Mouse (Mus musculus) right cerebral cortex, postnatal 4 days (tissue): ENCODE results near the gene Lrrc26.
"Not testable (repeated sequence)": the region's sequence is repeated elsewhere in the genome, so short reads cannot be mapped to it uniquely, and the experiment has no call there.

Experiments used
- DNase-seq: peaks from one replicate; pipeline ENCODE4 v3.0.0-alpha.2; 2022

Gene Lrrc26

GRCm38 (mm10) chr2:25289651-25290050 lies at the start of gene Lrrc26:
Gene Lrrc26, plus strand, starts transcription at chr2:25289915.
- DNase-seq: no peak

DNA sequence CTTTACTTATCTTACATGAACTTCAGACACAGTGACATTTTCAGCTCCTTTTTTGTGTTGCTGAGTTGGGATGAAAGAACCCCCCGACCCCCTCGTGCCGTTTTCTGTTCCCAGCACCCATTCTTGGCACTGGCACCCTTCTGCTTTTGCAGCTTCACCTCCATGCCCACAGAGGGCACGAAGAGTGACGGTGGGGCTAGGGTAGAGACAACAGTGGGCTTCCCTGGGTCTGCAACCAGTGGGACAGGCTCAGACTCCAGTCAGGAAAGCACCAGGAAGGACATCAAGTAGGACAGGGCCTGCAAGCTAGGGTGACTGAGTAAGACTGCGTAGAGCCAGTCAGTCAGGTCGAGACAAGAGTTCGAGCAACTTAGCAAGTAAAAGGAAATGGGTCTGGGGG lies 49.4 kb upstream of the Lrrc26 start:
- no peak for DNase-seq

DNA sequence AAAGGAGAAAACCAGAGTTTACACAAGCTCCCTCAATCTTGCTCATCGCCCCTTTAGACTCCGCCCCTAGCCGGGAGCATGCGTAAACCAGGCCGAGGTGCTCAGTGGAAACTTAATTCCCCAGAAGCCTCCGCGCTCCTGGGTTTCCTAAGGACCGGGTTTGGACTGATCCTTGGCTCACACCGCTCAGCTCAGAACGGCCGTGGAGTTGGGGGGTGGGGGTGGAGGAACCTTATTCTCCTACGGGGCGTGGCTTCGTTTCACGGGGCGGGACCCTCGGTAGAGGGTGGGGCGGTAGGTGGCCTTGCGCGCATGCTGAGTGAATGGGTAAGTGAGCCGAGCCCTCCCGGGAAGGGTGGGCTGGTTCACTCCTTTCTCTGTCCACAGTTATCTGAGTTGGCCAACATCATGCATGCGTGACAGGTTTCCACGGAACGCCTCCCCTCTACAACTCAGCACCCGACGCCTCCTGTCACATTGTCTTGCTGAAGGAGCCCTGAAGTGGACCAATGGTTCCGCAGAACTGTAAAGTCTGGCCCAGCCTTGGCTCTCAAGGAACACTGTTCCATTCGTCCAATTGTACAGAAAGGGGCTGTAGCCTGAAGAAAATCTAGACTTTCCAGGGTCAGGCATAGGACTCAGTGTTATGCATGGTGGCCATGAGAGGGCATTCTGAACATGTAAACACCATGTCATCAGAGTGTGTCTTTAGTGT lies 48.8 kb upstream of the Lrrc26 start:
- DNase-seq: peak; percentile 71

GRCm38 (mm10) chr2:25241438-25241775 lies 48.3 kb upstream of the Lrrc26 start:
- DNase-seq: no peak

DNA sequence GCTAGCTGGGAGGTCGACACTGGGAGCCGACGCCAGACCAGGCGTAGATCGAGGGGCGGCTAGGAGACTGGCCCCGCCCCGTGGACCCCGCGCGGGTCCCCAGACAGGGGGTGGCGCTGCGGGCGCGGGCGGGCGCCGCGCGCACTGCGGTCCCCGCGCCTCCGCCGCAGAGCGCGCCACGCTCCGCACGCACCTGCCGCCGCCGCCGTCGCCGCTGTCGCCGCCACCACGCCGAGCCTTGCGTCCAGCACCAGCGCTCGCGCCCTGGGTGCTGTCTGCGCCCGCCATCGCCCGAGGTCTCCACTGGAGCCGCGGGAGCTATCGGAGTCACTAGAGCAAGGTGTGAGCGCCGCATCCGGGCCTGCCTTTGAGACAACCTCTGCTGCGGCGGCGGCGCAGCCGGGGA lies 47.6 kb upstream of the Lrrc26 start, which contains the start of the genes Rnf208 and Cysrt1:
Gene Rnf208, plus strand, starts transcription at position 155 of the 406 bp plus-strand sequence.
Gene Cysrt1, minus strand, starts transcription at position 352 of the 406 bp plus-strand sequence.
- peak; percentile 58 for DNase-seq

DNA sequence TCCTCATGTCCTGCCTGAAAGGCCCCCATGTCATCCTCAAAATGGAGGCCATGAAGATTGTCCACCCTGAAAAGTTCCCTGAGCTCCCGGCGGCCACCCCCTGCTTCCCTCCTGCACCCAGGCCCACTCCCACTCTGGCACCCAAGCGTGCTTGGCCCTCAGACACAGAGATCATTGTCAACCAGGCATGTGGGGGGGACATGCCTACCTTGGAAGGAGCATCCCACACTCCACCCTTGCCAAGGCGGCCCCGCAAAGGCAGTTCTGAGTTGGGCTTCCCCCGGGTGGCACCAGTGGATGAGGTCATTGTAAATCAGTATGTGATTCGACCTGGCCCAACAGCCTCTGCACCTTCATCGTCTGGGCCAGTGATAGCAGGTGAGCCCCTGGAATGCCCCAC lies 46.4 kb upstream of the Lrrc26 start:
- DNase-seq: no peak

- no peak for DNase-seq
Observed at GRCm38 (mm10) chr2:25244144-25244543, 45.6 kb upstream of the Lrrc26 start.

GRCm38 (mm10) chr2:25246183-25247072 lies 43.3 kb upstream of the Lrrc26 start, which contains the start of gene AL732309.1:
Gene AL732309.1, minus strand, starts transcription at chr2:25246863.
- DNase-seq: no peak

GRCm38 (mm10) chr2:25252331-25252730 lies 37.4 kb upstream of the Lrrc26 start:
- DNase-seq: no peak

- peak; percentile 90 for DNase-seq
Observed at GRCm38 (mm10) chr2:25255284-25255779, 34.4 kb upstream of the Lrrc26 start, which contains the start of gene Tmem203. Gene Tmem203, plus strand, starts transcription at chr2:25255439.

- DNase-seq: not testable (repeated sequence)
Observed at GRCm38 (mm10) chr2:25256443-25257109, 33.1 kb upstream of the Lrrc26 start.

GRCm38 (mm10) chr2:25257250-25257649 lies 32.5 kb upstream of the Lrrc26 start:
- DNase-seq: not testable (repeated sequence)

DNA sequence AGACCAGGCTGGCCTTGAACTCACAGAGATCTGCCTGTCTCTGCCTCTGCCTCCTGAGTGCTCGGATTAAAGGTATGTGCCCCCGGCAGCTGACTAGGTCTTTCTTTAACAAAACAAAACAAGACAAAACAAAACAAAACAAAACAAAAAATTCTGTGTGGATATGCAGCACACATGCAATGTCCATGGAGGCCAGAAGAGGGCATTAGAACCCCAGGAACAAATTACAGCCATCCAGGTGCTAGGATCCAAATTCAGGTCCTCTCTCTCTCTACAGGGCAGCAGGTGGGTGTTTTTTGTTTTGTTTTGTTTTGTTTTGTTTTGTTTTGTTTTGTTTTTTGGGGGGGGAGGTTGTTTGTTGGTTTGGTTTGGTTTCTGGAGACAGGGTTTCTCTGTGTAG lies 30.8 kb upstream of the Lrrc26 start:
- DNase-seq: no peak

- no peak for DNase-seq
Observed at GRCm38 (mm10) chr2:25261870-25262269, 27.8 kb upstream of the Lrrc26 start.

GRCm38 (mm10) chr2:25262291-25262767 lies 27.4 kb upstream of the Lrrc26 start, which contains the start of gene Tprn:
Gene Tprn, plus strand, starts transcription at chr2:25262618.
- DNase-seq: peak; percentile 87

GRCm38 (mm10) chr2:25262795-25263622 lies 26.7 kb upstream of the Lrrc26 start:
- no peak for DNase-seq

- no peak for DNase-seq
Observed at GRCm38 (mm10) chr2:25263623-25264285, 26.0 kb upstream of the Lrrc26 start.

GRCm38 (mm10) chr2:25264286-25264660 lies 25.4 kb upstream of the Lrrc26 start:
- DNase-seq: no peak

DNA sequence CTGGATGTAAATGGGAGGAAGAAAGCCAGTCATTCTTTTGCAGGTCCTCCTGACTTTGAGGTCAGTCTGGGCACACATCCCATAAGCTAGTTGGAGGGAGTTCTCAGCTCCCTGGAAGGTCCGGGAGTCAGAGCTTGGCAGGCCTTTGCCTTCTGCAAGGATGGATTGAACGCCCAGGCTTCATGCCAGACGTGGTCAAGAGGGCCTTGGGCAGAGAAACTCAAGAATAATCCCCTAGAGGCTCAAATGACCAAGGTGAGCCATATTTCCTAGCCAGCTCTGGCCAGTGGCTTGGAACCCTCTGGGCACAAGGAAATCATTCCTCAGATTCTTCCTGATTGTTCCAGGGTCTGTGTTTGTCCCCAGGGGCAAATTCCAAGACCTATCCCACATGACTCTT lies 24.9 kb upstream of the Lrrc26 start:
- DNase-seq: no peak

- DNase-seq: no peak
Observed at GRCm38 (mm10) chr2:25265897-25266656, 23.6 kb upstream of the Lrrc26 start.
